Mouse (Mus musculus) CD8-positive naive resting alpha-beta T cell, adult 2 months (primary cell): ENCODE results near the gene Prss53.
"Not testable (repeated sequence)": the region's sequence is repeated elsewhere in the genome, so short reads cannot be mapped to it uniquely, and the experiment has no call there.

Experiments
- DNase-seq, 2 experiments: peaks; one replicate each; pipeline ENCODE4 v3.0.0; 2022; ENCODE audit warnings: low read depth in 2 of 2, low spot score in 2 of 2

Prss53 gene

DNA sequence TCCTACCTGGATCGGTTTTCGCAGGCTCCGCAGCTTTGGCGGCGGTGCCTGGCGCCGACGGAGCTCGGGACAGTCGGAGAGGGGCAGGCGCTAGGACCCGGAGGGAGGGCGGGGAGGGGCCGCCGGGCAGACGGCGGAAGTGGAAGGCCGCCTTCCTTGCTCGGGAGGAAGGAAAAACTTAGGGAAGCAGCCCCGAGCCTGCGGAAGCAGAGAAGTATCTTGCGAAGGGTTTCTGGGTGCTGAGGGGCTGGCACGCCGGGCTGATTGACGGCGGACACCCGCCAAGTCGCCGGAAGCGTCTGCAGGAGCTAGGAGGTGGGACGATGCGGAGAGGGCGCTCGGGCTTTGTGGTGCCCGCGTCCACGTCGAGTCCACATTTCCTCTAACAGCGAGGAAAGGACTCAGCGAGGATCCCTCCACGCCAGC lies 14.7 kb downstream of the Prss53 start, which contains the start of gene Zfp646:
Zfp646 (plus strand) TSS at position 181 of the 426 bp plus-strand sequence.
- peak; percentile 61 to 66 for DNase-seq

DNA sequence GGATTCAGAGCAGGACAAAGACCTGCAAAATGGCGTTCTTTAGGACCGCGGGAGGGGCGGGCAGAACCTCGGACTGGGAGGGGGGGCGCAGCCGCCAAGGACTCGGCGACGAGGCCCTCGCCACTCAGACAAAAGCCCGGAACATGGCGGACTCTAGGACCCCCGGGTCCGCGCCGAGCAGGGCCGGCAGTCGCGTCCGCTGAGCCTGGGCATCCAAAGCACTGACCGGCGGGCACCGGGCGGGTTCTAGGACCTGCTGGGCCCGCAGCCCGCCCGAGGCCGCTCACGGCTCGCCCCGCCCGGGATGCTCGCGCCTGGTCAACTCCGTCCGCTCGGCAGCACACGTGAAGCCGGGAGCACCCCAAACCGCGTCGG lies 15.2 kb downstream of the Prss53 start:
- DNase-seq = peak; percentile 64 to 78

DNA sequence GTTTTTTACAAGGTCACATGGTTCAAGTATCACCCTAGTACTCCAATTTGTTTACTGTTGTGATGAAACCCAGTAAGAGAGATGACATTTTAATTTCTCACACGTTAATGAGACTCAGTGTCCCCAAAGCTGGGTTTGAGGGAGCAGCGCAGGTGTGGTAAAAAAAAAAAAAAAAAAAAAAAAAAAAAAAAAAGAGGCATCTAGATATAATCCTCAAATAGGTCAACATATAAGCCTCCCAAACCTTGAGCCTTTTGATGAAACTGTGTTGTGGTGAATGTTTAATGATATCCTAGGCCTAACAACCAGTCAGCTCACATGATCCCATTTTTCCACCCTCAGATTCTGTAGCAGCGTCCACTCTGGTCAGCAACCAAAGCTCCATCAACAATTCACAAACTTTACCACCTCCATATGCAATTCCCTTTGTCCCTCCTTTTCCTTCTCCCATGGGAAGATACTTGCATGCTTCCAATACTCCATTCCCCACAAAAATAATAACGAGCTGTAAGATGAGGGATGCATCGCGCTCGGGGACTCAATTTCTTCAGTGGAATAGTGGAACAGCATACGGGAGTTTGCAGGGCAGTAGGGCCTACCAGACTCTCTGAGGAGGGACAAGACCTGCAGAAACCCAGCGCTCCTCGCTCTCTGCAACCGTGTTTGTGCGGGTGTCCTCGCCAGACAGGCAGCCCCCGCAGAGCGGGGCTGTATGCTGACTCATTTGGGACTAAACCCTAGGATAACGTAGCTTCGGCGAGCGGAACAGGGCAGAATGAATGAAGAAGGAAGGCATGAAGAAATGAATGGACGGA lies 15.8 kb downstream of the Prss53 start:
- DNase-seq = no peak

DNA sequence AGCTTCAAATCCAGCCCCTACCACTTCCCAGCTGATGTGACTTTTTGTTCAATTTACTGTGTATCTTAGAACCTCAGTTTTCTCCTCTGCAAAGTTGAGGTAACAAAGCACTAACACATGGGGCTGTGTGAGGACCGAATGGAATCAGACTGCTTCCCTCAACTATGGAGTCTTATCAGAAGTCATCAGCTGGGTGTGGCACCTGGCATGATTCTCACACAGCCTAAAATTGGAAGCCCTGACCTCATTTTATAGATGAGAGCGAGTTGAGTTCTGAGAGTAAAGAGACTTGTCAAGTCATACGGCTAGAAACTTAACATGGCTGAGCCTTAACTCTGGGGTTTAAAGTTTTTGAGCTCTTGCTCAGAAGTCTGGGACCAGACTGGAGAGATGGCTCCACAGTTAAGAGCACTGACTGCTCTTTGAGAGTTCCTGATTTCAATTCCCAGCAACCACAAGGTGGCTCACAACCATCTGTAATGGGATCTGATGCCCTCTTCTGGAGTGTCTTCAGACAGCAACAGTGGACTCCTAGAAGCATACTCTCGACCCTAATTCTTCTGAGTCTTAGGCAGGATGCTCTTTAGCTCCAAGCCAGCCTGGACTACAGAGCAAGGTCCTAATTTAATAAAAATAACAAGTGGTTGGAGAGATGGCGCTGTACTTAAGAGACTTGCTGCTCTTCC lies 20.5 kb downstream of the Prss53 start:
- no peak for DNase-seq

DNA sequence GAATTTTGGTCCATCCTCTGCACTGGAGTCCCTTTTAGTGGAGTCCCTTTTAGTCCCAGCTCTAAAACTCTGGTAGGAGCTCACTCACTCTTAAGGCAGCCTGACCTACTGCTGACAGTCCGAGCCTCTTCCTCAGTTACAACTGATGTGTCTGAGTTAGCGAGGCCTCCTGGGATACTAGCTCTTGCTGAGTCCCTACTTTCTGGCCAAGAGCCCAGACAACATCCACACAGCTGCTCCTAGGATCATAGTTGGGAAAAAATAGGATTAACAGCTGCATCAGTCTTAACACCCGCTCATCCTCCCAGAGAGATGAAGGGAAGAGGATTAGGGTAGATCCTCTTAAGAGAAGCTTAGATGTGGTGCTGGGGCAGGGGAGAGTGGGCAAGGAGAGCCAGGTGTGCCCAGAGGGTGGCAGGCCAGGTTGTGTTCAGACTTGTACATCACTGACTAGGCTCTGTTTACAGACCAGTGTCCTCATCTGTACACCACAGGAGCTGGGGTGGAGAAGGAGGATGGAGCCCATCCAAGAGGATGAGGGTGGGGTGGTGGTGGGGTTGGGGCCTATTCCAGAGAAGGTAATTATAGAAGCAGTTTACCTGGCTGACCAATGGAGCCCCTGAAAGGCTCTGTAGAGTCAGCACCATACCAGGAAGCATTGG lies 21.5 kb downstream of the Prss53 start:
- no peak for DNase-seq

DNA sequence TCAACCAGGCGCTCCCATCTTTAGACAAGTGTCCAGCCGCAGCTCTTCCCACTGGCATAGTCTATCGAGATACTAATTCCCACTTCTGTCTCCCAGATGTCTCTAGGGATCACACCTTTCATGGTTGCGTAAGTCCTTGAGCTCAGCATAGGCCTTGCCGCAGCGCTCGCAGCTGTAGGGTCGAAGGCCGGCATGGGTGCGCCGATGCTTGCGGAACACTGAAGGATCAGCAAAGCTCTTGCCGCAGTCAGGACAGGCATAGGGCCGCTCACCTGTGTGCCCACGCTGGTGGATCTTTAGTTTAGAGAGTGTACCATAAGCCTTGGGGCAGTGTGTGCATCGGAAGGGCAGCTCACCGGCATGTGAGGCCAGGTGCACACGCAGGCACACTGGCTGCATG lies 23.1 kb downstream of the Prss53 start:
- no peak for DNase-seq

DNA sequence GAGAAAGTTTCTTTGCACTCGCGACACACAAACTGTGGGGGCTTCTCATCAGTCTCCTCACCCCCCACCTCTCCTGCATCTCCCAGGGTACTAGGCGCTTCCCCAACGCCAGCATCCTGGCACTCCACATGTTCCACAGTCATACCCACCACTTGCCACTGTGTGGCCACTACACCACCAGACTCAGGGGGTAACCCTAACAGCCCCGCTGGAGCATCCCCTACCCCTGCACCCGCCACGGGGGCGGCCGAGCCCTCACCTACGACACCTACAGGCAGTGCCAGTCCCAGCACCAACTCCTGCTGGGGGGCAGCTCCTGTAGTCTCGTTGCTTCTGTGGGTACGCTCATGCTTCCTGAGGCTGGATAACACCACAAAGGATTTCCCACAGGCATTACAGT lies 24.3 kb downstream of the Prss53 start:
- DNase-seq = no peak

DNA sequence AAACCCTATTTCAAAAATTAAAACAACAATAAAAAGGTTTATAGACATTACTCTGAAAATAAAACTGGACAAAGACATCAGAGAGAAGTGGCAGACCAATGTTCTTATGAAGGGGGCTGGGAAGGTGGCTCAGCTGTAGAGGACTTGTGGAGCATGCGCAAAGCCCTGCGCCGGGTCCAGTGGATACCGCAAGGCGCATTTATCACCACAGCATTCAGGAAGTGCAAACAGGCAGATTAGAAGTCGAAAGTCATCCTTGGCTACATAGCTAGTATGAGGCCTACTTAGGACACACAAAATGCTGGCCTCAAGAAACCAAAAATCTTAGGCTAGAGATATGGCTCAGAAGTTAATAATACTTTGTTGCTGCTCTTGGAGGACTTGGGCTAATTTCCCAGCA lies 32.5 kb downstream of the Prss53 start:
- DNase-seq = no peak

DNA sequence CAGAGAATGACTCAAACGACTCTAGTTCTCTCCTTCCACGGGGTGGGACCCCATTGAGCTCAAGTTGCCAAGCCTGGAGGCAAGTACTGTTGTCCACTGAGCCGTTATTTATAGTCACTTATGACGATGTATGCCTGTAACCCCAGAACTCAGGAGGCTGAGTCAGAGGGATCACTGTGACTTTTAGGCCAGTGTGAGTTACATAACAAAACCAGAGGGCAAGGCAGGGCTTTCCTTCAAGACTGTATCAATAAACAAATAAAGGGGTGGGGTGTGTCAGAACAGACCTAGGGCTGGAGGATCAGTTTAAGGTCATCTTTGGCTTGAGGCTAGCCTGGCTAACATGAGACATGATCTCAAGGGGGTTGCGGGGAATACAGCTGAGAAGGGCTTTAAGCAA lies 39.9 kb downstream of the Prss53 start:
- no peak for DNase-seq

DNA sequence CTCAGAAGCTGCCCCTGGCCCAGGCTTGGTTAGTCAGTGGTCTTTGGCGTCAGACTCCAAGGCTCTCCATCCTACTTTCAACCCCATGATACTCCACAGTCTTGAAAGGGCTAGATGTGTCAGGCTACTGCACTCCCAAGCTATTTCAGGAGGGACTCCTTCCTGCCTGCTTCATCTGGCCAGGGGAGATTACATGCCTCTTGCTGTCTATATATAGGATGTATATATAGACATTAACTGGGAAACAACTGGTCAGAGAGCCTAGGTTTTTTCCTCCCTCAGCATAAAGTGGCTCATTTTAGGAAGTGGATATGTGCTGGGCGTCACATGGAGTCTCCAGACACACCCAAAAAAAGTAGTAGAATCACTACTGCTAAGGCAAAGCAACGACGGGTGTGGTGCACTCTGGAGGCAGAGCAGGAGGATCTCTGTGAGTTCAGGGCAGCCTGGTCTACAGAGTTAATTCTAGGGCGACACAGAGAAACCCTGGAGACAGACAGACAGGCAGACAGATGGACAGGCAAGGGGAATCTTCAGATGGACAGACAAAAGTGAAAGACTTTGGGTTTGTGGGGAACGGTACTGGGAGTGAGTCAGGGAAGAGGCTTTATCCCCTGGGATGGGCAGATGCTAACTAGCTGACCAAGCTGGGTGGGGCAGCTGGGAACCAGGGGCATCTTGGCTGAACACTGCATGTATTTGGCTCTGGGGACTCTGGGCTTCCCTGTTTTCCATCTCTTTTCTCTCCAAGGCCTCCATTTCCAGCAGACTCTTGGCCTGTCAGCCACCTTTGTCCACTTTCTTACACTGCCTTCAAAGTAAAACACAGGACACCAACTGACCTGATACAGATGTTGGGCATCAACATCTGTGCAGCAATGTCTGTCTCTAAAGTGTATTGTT lies 40.5 kb downstream of the Prss53 start:
- DNase-seq = no peak

DNA sequence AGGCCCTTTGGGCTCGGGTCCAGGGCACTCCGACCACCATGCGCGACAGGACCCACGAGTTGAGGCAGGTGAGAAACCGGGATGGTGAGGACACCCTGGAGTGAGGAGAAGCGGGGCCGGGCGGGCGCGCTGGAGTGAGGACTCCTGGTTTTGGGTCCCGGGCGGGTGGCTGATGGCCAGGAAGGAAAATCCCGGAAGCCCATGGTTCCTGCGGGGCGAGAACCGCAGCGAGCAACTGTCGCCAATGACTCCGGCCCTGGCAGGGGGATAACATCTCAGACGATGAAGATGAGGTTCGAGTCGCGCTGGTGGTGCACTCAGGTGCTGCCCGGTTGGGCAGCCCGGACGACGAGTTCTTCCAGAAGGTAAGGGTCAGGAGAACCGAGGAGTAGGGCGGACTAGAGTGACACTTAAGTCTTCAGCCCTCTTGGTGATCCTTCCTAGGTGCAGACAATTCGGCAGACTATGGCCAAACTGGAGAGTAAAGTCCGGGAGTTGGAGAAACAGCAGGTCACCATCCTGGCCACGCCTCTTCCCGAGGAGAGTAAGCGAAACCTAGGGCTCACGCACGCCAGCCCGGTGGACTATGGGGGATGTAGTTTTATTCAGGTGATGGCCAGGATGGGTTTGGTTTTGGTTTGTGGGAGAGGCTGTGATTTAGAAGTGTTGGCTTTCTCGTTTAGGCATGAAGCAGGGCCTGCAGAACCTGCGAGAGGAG lies 48.6 kb downstream of the Prss53 start:
- peak; percentile 64 to 74 for DNase-seq

DNA sequence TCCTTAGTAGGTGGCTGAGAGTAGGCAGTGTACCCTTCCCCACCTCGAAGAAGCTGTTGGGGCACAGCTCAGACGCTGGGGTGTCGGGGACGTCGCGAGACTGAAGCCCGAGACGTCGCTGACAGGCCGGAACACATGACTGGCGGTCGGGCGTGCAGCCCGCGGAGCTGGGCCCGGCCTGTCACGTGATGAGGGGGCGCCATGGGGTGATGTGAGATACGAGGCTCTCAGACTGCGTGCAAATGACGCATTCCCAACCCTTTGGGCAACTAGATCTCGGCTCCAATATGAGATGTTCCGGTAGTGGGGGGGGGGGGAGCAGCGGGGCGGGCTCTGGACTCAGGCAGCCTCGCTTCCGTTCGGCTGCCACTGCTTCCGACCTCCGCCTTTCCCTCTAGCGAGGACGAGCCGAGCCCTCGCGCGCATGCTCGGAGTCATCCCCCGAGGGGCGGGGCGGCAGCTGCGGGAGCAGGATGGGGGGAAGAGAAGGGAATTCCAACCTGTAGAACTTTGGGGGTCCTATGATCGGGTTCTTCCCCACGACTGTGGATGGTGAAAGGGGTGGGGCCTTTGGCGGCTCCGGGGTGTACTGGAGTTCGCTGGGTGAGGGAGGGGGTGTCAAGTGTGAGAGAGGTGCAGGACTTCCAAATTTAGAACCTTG lies 49.3 kb downstream of the Prss53 start:
- peak; percentile 87 to 89 for DNase-seq

DNA sequence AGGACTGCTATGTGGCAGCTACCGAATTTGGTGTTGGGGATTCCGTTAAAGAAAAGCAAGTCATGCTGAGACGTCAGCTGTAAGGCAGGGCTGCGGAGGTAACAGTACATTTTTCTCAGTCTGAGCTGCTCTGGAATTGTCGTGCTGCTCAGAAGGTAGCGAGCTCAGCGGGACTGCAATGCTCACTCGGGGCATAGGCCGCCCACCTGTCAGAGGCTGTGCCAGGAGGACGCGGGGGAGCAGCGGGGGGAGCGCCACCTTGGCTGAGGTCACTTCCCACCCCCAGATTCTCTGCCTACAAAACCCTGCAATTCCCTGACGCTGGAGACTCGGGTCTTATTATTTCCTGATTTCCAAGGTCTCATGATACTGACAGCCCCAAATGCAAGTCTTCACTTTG lies 49.9 kb downstream of the Prss53 start:
- peak; percentile 47 to 57 for DNase-seq

DNA sequence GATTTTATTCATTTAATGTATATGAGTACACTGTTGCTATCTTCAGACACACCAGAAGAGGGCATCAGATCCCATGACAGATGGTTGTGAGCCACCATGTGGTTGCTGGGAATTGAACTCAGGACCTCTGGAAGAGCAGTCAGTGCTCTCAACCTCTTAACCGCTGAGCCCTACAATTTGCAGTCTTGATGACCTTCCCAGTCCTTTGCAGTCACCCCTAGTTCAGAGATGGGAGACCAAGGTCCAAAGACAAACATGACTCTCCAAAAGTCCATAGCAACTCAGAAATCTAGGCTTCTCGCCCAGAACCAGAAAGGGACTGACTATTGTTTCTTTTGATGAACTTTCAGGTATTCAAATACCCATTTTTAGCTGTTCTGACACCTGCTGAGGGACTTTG lies 50.7 kb downstream of the Prss53 start:
- DNase-seq = not testable (repeated sequence)

DNA sequence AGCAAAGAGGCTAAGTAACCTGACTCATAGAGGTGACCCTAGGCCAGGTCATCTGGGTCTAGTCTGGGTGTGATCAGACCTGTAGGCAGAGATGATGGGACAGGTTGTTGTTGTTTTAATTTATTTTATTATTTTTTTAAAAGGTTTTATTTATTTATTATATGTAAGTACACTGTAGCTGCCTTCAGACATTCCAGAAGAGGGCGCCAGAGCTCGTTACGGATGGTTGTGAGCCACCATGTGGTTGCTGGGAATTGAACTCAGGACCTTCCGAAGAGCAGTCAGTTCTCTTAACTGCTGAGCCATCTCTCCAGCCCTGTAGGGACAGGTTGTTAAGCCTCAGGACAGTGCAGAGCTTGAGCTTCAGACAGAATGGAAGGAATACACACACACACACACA lies 52.9 kb downstream of the Prss53 start:
- DNase-seq = not testable (repeated sequence)

DNA sequence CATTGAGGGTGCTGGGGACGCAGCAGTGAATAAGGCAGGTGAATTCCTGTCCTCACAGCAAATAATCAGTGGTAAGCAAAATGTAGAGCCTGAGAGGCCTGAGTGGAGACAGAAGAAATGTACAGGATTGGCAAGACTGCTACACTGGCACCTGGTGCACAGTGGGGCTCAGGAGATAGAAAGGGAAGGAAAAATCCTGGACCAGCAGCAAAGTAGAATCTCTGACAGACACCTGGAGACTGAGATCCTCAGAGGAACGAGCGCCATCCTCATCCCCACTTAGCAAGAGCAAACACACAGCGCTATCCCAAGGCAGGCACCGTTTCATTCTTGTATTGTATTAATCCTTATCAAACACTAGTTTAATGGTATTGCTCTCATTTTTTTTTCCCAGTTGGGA lies 53.3 kb downstream of the Prss53 start:
- no peak for DNase-seq
